Mouse (Mus musculus) embryonic fibroblast, embryonic 13.5 days (primary cell): Measurements from ENCODE around the gene Snx14.

Experiments
- CTCF ChIP-seq: IDR thresholded peaks from 2 replicates; pipeline ENCODE4 v1.5.1; 2011; ENCODE audit warnings: mild to moderate bottlenecking, control low read depth, low read length, moderate library complexity, borderline replicate concordance; ENCODE audit not compliant: insufficient read depth
- POLR2A ChIP-seq: IDR thresholded peaks from 2 replicates; pipeline ENCODE4 v1.6.1; 2011; ENCODE audit warnings: low read depth, mild to moderate bottlenecking, control low read depth, low read length, moderate library complexity

- TF ChIP-seq POLR2A, result no peak
- no peak for TF ChIP-seq CTCF
Observed at GRCm38 (mm10) chr9:88439238-88439600, 461 bp upstream of the Snx14 start.
